Mouse (Mus musculus) cerebellum, adult 9-10 months (tissue): ENCODE results near the gene Gm49405.
"Not testable (repeated sequence)": the region's sequence is repeated elsewhere in the genome, so short reads cannot be mapped to it uniquely, and the experiment has no call there.

Source experiments
- DNase-seq: peaks from one replicate; pipeline ENCODE4 v3.0.0; 2022

The Gm49405 gene

GRCm38 (mm10) chr19:4017921-4018587 is 17.6 kb downstream of the Gm49405 start:
- peak; percentile 39 for DNase-seq

GRCm38 (mm10) chr19:4018743-4019583 is 18.5 kb downstream of the Gm49405 start:
- DNase-seq = peak; percentile 92

GRCm38 (mm10) chr19:4023185-4023584 is 22.8 kb downstream of the Gm49405 start:
- no peak for DNase-seq

GRCm38 (mm10) chr19:4027576-4027975 is 27.1 kb downstream of the Gm49405 start:
- no peak for DNase-seq

GRCm38 (mm10) chr19:4032668-4033067 is 32.2 kb downstream of the Gm49405 start:
- no peak for DNase-seq

GRCm38 (mm10) chr19:4033298-4033697 is 32.9 kb downstream of the Gm49405 start:
- DNase-seq = no peak

- no peak for DNase-seq
Measured at GRCm38 (mm10) chr19:4033742-4034141, 33.3 kb downstream of the Gm49405 start.

- no peak for DNase-seq
Measured at GRCm38 (mm10) chr19:4036327-4037045, 36.1 kb downstream of the Gm49405 start.

- not testable (repeated sequence) for DNase-seq
Measured at GRCm38 (mm10) chr19:4037154-4037787, 36.8 kb downstream of the Gm49405 start.

GRCm38 (mm10) chr19:4037788-4038232 is 37.4 kb downstream of the Gm49405 start, which contains the start of gene Gstp1:
Gene Gstp1, minus strand, starts transcription at chr19:4037985.
- peak; percentile 81 for DNase-seq

- DNase-seq = not testable (repeated sequence)
Measured at GRCm38 (mm10) chr19:4040941-4041340, 40.5 kb downstream of the Gm49405 start.

- not testable (repeated sequence) for DNase-seq
Measured at GRCm38 (mm10) chr19:4041500-4041899, 41.1 kb downstream of the Gm49405 start.

- DNase-seq = no peak
Measured at GRCm38 (mm10) chr19:4042124-4042523, 41.7 kb downstream of the Gm49405 start.

GRCm38 (mm10) chr19:4044109-4044508 is 43.7 kb downstream of the Gm49405 start:
- DNase-seq = not testable (repeated sequence)

GRCm38 (mm10) chr19:4045966-4046865 is 45.8 kb downstream of the Gm49405 start, which contains the start of gene Gstp2:
Gene Gstp2, minus strand, starts transcription at chr19:4046023.
- peak; percentile 89 for DNase-seq

- no peak for DNase-seq
Measured at GRCm38 (mm10) chr19:4046866-4047254, 46.4 kb downstream of the Gm49405 start.

GRCm38 (mm10) chr19:4047859-4048258 is 47.4 kb downstream of the Gm49405 start:
- DNase-seq = peak; percentile 89

- DNase-seq = not testable (repeated sequence)
Measured at GRCm38 (mm10) chr19:4049069-4049468, 48.6 kb downstream of the Gm49405 start.

- no peak for DNase-seq
Measured at GRCm38 (mm10) chr19:4051016-4051415, 50.6 kb downstream of the Gm49405 start.

- DNase-seq = peak; percentile 73
Measured at GRCm38 (mm10) chr19:4051741-4052515, 51.5 kb downstream of the Gm49405 start.
